Mouse (Mus musculus) adrenal gland, adult 18-20 months (tissue): ENCODE measurements at regions not wholly inside any gene's neighbourhood (a gene's known extent, or its start where the extent isn't known, plus 50 kb on each side); places are given as distances from the start of the nearest gene placed in this dataset.

Experiments used
- DNase-seq, 2 experiments: peaks; one replicate each; pipeline ENCODE4 v3.0.0; 2021 to 2022; ENCODE audit warnings: low spot score in 2 of 2

DNA sequence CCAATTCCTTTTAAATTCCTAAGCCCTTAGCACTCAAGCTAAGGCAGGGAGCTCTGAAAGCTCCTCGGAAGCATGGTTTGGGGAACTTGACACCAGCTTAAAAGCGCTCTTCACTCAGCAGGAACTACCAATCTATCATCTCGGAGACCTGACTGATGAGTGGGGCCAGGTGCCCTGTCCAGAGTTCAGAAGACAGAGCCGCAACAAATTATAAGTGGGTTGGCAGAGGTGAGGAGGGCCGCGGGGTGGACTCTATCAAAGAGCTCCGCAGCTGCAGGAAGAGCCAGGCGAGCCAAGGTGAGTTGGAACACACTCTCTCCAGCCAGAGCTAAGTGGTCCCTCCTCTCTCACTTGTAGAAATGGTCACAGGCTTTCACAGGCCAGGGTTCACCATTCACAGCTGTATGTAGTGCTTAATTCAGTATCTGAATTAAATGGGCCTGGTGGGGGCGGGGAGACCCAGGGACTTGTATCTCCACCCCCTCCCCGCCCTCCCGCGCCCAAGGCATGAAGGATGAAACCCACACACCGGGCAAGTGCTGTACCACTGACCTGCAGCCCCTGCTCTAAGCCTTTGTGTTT is 180.8 kb downstream of the Stim2 start:
- no peak for DNase-seq

DNA sequence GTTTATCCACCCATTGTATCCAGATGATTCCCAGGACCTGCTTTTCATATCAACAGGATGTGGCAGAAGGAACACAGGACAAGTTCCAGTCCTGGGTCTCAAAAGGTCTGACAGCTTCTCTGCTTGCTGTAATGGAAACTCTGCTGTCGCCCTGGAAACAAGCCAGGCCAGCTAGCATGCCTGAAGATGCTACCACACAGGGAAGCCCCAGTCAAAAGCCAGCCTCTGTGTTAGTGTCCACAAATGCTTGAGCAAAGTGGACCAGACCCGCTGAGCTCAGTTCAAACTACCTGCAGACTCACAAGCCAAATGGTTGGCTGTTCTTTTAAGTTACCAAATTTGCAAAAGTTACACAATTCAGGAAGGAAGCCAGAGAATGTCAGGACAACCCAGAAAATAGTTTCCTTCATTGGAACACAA is 181.9 kb downstream of the Stim2 start:
- DNase-seq = peak in 1 of 2 experiments; percentile 28

DNA sequence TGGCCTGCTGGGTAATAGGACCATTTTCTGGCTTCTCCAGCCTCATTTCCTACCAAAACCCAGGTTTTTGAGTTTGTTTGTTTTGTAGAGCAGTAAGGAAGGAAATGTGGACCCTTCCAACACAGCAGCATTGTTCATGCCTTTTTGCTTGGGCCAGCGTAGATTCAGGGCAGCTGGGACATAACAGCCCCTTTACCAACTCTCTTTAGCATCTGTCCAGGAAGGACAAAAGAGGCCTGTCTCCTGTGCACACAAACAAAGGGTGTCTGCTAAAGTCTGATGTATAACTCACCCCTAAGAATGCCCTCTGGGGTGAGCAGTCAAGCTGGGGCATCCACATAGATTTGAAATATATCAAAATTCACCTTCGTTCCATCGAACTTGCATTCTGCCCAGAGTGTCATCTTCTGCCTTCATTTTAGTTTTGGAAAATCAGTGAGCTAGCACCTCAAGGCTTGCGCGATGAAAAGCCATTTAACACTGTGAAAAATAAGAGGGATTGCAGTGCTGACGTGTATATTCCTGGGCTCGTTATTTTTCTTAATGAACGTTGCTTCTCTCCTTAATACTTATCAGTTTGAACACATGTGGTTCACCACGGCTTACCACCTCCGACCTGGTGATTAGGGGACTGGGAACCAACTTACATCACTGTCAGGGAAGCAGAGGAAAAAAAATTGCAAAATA is 182.5 kb downstream of the Stim2 start:
- no peak for DNase-seq

DNA sequence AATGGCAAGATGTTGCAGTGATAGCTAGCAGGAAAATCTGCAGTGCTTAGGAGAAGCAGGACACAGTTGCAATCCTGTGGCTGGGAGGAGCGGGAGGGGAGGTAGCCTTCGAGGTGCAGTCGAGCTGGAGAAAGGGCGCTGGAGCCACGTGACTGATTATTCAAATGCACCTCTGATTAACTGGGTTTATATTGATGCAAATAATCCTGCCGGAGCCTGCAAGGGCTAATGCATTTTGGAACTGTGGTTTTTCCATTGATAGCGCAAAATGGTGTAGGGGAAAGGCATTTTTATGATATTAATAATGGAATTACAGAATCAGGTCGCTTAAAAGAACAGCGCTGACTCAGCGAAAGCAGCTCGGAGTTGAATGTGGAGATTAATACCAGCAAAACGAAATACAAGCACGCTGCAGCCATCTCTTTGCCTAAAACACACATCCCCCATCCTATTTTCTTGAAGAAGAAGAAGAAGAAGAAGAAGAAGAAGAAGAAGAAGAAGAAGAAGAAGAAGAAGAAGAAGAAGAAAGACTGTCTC is 183.1 kb downstream of the Stim2 start:
- DNase-seq = no peak

DNA sequence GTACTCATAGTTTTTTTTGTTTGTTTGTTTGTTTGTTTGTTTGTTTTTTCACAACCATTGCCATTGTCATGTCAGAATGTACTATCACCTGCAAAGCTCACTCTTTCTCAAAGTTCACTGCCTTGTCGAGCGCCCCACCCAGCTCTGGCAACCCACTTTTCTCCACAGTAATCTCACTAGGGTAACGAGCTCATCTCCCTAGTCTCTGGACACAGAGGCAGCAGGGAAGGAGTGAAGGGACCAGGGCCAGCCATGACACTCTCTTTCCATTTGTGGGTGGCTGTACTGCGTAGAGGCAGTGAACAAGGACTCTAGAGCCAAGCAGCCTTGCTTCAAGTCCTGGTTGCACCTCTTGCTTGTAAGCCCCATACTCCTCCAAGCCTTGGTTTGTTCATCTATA is 184.5 kb downstream of the Stim2 start:
- no peak for DNase-seq

DNA sequence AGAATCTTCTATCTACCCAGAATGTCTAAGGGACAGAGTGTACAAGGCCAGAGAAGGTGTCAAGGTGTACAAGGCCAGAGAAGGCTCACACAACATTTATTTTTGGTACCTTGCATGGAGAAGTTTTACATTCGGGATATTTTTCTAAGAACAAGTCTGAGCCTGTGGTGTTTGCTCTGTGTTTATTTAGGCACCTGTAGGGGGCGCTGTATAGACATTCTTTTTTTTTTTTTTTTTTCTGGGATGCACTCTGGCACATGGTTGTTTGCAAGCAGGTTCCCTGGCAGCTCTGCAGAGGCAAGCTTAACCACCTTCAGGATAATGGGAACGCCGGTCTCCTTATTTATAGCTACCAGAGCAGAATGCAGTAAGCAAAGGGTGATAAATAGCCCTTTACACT is 187.4 kb downstream of the Stim2 start:
- no peak for DNase-seq

DNA sequence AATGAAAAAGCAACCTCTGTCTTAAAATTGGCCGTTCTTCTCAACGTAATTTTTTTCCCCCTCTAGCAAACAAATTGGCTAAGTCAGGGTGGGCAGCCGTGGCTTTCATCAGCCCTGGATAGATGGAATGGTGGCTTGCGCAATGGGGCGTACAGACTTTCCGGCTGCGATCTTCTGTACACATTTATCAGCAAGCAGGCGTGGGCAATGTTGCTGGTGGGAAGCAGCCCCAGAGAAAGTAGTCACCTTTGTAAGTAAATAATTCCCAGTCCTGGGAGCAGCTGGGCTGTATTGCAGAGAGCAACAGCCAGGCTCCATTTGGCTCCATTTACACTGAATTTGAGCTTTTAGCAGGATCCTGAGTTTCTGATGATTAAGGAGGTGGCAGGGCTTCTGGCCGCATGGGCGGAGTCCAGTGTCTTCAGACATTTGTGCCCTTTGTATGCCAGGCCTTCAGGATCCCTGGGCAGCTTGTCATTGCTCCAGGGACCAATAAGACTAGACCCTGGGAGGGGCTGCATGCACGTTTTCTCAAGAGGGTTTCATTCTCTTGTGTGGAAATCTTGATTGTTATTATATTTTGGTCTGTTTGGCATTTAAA is 187.9 kb downstream of the Stim2 start:
- no peak for DNase-seq

DNA sequence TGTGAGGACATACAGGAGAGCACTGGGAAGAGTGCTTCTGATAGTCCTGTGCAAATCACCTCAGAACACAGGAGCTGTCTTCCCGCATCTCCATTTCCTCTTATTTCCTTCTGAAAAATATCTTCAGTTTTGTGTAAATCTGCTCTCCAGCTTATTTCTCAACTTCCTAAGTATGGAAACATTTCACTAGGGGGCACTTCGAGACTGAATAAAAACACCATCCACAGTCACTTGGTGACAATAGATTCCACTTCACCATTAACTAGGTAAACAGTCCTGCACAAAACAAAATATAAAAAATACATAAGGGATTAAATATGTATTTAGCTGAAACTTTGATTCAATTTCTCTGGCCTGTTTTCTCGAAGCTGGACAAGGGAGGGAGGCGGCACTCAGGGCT is 193.4 kb downstream of the Stim2 start:
- no peak for DNase-seq

DNA sequence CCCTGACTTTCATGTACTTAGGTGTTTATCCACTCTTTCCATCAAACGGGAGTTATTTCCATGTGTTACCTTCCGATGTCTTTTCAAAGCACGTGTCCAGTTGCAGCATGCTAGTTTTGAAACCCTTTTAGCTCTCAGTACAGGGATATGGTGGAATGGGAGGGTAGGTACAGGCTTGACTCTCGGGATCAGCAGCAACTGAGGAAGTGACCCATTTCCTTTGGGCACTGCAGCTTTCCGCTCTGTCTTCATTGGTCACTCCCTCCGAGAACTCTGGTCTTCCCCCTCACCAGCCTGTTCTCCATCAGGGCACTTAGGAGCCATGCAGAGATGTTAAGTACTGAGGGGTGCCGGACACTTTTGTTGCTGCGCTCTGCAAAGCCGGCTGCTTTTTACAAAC is 196.5 kb downstream of the Stim2 start:
- DNase-seq = no peak

DNA sequence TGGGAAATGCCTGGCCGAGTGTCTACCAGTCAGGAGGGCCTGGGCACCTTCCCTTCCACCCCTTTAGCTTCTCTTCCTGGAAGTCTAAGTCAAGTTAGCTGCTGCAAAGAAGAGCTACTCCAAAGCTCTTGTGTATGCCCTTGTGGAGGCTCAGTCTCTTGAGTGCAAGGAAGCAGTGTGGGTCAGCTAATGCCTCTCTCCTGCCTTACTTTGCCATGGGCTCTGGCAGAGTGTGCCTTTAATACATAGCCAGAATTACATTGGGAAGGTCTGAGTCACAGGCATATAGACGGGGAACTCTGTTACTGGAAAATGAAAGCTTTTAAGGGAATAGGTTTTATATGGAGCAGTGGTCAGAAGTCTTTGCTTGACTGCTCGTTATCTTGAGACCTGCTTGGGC is 201.7 kb downstream of the Stim2 start:
- DNase-seq = no peak

DNA sequence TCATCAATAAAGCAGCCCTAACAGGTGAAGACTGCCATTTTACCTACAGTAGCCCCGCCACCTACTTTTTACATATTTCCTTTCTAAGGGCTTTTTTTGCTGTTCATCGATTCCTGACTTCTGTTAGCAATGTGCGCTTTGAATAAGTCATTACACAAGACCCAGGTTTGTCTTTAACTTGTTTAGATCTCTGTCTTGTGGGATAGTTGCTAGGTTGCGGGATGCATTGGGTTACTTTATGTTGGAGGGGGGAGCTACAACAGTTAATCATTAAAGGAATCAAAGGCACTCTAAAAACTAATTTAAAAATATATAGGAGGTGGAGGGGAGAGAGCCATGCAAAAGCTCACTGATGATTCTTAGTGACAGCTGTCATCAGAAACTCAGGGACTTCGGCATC is 202.3 kb downstream of the Stim2 start:
- DNase-seq = no peak

DNA sequence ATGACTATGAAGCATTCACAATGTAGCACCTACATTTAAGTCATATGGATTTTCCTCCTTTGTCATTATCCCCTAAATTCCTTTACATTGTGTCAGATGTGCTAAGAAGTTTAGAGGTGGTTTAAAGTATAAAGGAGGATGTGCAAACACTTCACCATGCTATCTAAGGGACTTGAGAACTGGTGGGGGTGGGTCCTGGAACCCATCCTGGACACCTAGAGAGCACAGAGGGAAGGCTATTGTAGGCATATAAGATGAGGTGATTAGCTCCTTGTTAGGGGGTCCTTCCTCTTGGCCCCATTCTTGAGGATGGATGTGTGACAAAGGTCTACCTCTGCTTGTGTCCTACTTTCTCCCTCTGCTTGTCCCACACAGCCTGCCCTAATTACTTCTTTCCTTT is 213.2 kb downstream of the Stim2 start:
- no peak for DNase-seq

DNA sequence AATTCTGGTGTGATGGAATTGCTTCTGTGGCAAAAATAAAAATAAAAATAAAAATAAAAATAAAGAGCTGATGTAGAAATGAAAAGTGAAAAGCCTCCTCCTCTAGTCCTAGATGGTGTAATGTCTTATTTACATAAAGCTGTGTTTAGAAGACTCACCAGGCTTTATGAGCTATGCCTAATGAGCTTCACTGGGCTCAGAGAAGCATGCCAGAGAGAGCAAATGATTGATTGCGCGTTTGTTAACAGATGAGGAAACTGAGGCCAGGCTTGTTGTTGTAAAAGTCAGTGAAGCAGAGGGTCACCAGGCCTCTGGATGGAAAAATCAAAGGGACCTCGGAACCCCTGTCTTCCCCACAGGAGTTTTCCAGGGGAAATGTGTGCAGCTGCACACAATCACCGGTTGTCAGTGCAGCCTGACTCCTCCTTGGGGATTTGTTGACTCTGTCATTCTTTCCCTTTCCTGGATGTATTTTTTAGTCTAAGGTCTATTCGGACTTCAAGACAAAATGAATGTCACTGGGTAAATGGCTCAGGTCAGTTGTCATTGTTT is 213.8 kb downstream of the Stim2 start:
- no peak for DNase-seq

DNA sequence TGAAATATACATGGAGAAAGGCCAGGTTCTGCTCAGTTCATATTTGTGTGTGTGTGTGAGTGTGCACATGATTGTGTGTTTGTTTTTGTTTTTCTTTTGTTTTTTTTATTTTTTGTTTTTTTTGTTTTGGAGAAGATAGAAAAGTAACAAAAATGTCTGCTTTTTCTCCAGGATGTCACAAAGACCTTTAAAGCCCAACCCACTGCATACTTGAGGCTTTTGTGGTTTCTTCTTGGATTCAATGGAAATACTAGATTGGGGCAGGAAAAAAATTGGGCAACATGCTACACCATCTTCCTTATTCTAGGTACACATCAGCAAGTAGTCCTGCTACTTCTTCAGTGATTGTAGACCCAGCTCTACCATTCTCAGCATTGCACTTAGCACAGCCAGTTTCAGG is 226.7 kb downstream of the Stim2 start:
- DNase-seq = no peak

DNA sequence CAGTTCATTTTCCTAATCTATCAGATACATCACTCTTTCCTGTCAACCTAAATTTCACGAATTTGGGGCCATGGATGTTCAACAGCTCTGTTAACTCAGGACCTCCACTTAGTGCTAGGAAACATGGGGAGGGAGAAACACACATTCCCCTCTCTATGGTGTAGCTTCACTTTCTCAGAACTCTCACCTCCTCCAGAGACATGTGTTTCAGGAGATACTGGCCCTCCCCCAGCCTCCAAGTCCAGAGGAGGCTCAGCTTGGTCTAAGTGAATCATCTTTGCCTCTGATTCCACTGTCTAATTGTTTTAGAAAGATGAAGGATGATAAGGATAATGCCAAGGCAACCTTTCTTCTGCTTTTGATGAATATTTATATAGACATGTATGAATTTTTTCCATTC is 236.3 kb downstream of the Stim2 start:
- DNase-seq = no peak

DNA sequence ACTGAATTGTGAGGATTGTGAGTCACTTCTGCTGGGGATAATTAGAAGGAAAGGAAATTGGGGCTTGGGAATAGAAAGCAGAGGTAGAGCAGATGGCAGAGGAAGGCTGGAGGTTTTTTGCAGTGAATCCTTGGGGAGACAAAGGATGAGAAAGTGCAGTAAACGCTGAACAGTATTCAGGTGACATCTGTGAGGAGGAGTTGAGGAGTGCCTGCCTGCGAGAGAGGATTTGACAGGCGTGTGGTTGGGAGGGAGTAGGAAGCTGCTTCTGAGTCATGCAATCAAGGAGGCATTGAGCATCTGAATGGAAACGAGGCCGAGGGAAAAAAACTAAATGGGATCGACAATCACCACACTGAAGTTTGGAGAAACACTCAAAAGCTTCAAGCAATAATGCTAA is 236.9 kb downstream of the Stim2 start:
- DNase-seq = no peak

DNA sequence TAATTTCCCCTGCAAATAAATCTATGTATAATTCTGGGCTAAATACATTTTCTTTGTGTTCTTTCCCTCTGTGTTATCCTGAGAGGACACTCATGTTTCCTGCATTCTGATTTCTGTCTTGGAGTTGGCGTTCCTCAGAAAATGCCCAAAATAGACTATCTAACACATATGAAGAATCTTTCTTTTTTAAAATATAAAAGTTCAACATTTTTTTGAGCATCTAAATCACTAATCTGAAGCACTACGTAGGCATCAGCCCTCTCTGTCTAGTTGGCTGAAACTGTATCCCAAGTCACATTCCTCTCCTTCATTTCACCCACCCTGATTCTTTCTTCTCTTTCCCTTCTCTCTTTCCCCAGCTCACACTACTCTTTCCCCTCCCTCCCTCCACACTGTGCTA is 238.9 kb downstream of the Stim2 start:
- DNase-seq = no peak

DNA sequence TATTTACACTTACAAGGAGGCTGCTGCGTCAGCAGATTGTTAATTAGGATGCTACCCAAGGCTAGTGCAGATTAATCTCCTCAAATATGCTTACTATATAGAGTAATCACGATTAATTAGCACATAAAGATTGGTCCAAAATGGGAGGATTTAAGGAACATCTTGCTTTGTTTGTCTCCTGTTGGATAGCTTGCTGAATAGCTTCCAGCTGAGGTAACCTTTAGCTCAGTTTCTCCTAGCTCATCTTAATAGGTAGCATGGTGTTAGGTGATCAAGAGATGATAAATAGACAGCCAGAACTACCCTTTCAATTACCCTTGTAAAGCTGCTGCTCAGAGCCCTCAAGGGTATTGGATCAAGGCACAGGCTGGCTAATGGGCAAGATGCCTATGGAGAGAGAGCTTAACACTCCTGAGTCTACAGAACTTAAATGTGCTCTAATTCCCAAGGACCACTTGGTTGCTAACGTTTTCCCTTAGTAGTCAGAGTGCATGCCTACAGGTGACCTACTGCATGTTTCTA is 240.4 kb downstream of the Stim2 start:
- DNase-seq = no peak

DNA sequence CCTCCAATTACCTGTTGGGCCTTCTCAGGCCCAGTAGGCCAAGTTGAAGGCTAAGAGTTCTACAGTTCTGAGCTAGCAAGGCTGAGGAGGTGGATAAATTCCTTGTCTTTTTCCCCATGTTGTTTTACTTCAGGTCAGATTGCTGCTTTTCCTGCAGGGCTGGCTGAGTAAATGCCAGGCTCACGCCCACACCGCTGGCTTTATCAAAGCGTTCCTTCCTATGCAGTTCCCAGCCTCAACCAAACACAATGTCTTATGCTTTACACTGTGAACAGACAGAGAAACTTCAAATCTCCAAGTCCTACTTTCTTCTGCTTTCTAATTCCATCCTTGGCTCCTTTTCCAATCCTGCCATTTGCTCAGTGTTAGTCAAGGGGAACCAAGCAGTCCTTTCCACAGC is 241.3 kb downstream of the Stim2 start:
- DNase-seq = no peak

DNA sequence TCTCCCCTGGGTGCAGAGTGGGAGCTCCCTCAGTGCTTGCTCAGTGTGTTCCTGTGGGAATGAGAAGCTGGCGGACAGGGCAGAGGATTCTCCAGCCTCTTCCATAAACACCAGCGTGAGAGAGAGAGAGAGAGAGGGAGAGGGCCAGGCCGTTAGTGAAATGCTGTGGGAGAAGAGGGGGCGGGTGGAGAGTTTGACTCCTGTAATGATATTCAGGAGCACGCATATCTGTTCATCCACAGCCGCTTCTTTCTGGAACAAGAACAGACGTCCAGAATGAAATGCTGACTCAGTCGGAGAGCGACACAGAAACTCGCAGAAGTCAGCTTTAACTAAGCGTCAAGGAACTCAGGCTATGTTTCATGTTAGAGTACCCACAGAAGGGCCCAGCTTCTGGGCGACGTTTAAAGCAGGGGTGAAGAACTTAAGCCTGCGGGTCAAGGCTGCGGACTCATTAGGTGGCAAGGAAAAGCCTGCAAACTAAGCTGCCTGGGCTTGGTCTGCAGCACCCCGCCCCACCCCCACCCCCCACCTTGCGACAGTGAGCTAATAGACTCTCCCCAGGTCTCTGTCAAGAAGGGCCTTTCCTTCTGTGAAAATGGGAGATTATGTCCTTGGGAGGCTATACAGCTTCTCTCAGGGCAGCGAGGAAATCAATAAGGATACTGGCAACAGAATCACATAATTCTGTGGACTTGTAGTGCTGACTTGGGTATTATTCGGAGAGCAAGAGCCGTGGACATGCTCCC is 243.0 kb downstream of the Stim2 start:
- DNase-seq = no peak

DNA sequence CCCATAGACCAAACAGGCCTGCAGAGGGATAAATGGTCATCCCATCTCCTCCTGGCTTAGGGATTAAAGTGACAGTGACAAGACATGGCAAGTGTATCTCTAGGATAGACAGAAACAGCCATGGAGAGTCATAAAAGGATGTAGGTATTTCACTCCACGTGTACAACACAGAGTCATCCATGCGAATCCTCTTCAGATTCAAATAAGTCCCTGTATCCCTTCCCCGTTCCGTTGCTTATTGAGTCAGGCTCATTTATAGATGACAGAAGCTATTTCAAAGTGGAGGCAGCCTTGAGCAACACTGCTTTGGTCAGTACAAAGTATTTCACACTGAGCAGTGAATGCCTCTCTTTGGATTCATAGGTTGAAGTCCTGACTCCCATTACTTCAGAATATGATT is 243.8 kb downstream of the Stim2 start:
- DNase-seq = no peak
